Mouse (Mus musculus) bone marrow macrophage, adult 2 months (primary cell): ENCODE measurements at regions not wholly inside any gene's neighbourhood (a gene's known extent, or its start where the extent isn't known, plus 50 kb on each side); places are given as distances from the start of the nearest gene placed in this dataset.

Source experiments
- CTCF ChIP-seq: IDR thresholded peaks from 2 replicates; pipeline ENCODE4 v1.5.1; 2012; ENCODE audit warnings: low read depth, mild to moderate bottlenecking, low read length, moderate library complexity
- POLR2A ChIP-seq: IDR thresholded peaks from 2 replicates; pipeline ENCODE4 v1.6.1; 2012; ENCODE audit warnings: mild to moderate bottlenecking, low read depth, low read length, borderline replicate concordance

DNA sequence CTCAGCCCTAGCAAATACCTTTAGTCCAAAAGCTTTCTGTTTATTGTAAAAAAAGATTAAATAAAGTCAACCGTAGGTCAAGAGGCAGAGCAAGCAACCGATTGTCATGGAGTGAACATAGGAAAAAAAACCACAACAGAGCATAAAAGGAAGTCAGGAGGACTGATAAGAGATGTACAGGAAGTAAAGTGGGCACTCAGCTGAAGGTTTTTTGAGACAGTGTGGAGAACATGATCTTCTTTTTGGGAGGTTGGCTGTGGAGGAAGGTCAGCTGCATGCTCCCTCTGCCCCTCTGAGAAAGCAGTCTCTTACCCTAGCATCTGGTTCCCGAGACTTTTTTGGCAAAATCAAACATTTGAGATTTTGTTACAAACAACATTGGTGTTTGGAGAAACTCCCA is 832.1 kb downstream of the Slc4a3 start:
- TF ChIP-seq POLR2A (no peak), CTCF (no peak)
